In the genomic region with DNA sequence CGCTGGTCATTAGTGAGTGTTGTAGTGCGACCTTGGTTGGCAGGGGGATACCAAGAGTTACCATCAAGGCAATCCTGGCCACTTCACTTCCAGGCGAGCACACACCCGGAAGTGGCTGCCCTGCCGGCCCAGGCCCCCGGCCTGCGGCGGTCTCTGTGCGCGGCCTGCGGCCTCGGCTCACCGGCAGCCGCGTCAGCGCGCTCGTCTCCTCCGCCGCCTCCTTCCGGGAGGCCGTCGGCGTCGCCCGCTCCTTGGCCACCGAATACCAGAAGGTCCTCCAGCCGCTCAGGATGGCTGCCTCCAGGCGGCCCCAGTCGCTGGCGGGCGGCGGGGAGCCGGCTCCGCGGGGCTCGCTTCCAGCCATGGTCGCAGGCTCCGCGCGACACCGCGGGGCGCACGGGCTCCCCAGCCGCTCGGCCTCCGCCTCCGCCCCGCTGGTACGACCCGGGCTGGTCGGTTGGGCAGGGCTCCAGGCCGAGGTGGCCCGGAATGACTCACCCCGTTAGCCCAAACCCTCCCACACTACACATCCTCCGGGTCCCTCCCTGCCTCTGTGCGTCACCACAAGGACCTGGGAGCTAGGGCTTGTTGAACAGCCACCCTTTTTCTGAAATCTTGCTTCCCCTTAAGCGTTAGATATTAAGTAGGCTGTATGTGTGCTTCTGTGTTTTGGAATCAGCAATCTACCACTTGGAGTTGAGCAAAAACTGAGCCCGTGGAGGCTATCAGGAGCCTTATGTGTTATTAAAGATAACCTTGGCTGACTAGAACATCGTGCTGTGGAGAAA, we compare ENCODE assay signal across 8 mouse cellular contexts. TPM values are rescaled to one million over a fixed set of nuclear protein-coding genes. Genes with fewer than 3 reads are reported as not detected.
A peak's percentile ranks its signal among the peaks of the same experiment; 100 is the strongest.
DNase-seq lines count a peak whose midpoint lies in the region; ATAC-seq and TF ChIP-seq lines count a peak whose summit lies in the region.

Gene Fbxo4 (minus strand): TSS at position 513 of the 788 bp plus-strand sequence.

- H3K36me3 ChIP-seq in forebrain, embryonic 14.5 days (ENCODE audit: control insufficient read depth, insufficient read depth, low read length): peaks cover 11% of the 10 kb centered on the region
- no peaks in the 10 kb centered on the region; the same call in 1 of the 2 replicates for H3K36me3 ChIP-seq in liver, embryonic 15.5 days (replicated peaks)
- no peaks in the 10 kb centered on the region for H3K36me3 ChIP-seq in neural tube, embryonic 11.5 days (ENCODE audit: control insufficient read depth, insufficient read depth, low read length)
- no peaks in the 10 kb centered on the region for H3K36me3 ChIP-seq in stomach, postnatal 0 days (ENCODE audit: control insufficient read depth, insufficient read depth, low read length)

- peak; percentile 39 for DNase-seq in ES-CJ7 (ENCODE audit: low read depth, low spot score)
- DNase-seq in cerebellum, adult 11 months: peak; percentile 84
- DNase-seq in forebrain, embryonic 14.5 days (ENCODE audit: low spot score): peak; percentile 58
- DNase-seq in heart, postnatal 10 days: peak; percentile 92
- peak; percentile 85 to 91 for DNase-seq in kidney, postnatal 4 days
- peak; percentile 76 for DNase-seq in neural tube, embryonic 11.5 days (ENCODE audit: low spot score)
- DNase-seq in stomach, postnatal 0 days (ENCODE audit: low spot score): peak; percentile 90

- intact Hi-C loops in heart, postnatal 10 days (cut with DNase I): loop anchor here (1.0 to 5.0 kb wide), 2 partner anchors 16 to 48 kb away; partner anchors contain the start of genes AW549877 and Oxct1

- H3K4me3 ChIP-seq in forebrain, embryonic 14.5 days (ENCODE audit: low read depth, low read length): peak within 1 kb of the TSS; percentile 63
- H3K4me3 ChIP-seq in liver, embryonic 15.5 days (replicated peaks): peak within 1 kb of the TSS; percentile 72
- peak within 1 kb of the TSS; percentile 63 for H3K4me3 ChIP-seq in neural tube, embryonic 11.5 days (ENCODE audit: low read depth, low read length)
- peak within 1 kb of the TSS; percentile 81 for H3K4me3 ChIP-seq in stomach, postnatal 0 days (ENCODE audit: low read depth, low read length)

- no peaks in the 10 kb centered on the region for H3K9me3 ChIP-seq in forebrain, embryonic 14.5 days (replicated peaks; ENCODE audit: control insufficient read depth, low read length)
- no peaks in the 10 kb centered on the region for H3K9me3 ChIP-seq in liver, embryonic 15.5 days (replicated peaks)
- no peaks in the 10 kb centered on the region for H3K9me3 ChIP-seq in neural tube, embryonic 11.5 days (ENCODE audit: control insufficient read depth, low read length)
- H3K9me3 ChIP-seq in stomach, postnatal 0 days (ENCODE audit: control insufficient read depth, low read length): no peaks in the 10 kb centered on the region

- H3K9ac ChIP-seq in forebrain, embryonic 14.5 days (ENCODE audit: low read length): peak within 1 kb of the TSS; percentile 97
- peak within 1 kb of the TSS; percentile 70 for H3K9ac ChIP-seq in liver, embryonic 15.5 days
- peak within 1 kb of the TSS; percentile 93 for H3K9ac ChIP-seq in neural tube, embryonic 11.5 days (ENCODE audit: low read length)
- H3K9ac ChIP-seq in stomach, postnatal 0 days (ENCODE audit: low read length): peak within 1 kb of the TSS; percentile 96

- no peak for TF ChIP-seq EP300 in stomach, postnatal 0 days (optimal IDR thresholded peaks at IDR 0.05)

- no peak for TF ChIP-seq CTCF in stomach, postnatal 0 days (IDR thresholded peaks at IDR 0.05; ENCODE audit: low read depth)

- ATAC-seq in forebrain, embryonic 14.5 days: peak; percentile 94
- peak; percentile 94 for ATAC-seq in liver, embryonic 15.5 days (ENCODE audit: insufficient read depth)
- peak; percentile 94 for ATAC-seq in neural tube, embryonic 11.5 days (ENCODE audit: insufficient read depth, low FRiP score, low TSS enrichment)
- peak; percentile 100 for ATAC-seq in stomach, postnatal 0 days (ENCODE audit: low FRiP score, low TSS enrichment)

- peak within 1 kb of the TSS; percentile 68 for H3K4me2 ChIP-seq in forebrain, embryonic 14.5 days (ENCODE audit: low read length)
- peak within 1 kb of the TSS; percentile 87 for H3K4me2 ChIP-seq in liver, embryonic 15.5 days
- peak within 1 kb of the TSS; percentile 63 for H3K4me2 ChIP-seq in neural tube, embryonic 11.5 days (ENCODE audit: low read depth)
- H3K4me2 ChIP-seq in stomach, postnatal 0 days (replicated peaks; ENCODE audit: low read depth): peak within 1 kb of the TSS; percentile 70

- peak within 1 kb of the TSS; percentile 92 for H3K27ac ChIP-seq in forebrain, embryonic 14.5 days (ENCODE audit: low read depth, low read length)
- peak within 1 kb of the TSS; percentile 85 for H3K27ac ChIP-seq in liver, embryonic 15.5 days (replicated peaks)
- H3K27ac ChIP-seq in neural tube, embryonic 11.5 days (ENCODE audit: low read depth, low read length): peak within 1 kb of the TSS; percentile 89
- H3K27ac ChIP-seq in stomach, postnatal 0 days (replicated peaks): peak within 1 kb of the TSS; percentile 99

- H3K27me3 ChIP-seq in forebrain, embryonic 14.5 days (replicated peaks; ENCODE audit: control insufficient read depth, insufficient read depth, low read length): no peaks in the 10 kb centered on the region
- H3K27me3 ChIP-seq in liver, embryonic 15.5 days: no peaks in the 10 kb centered on the region
- H3K27me3 ChIP-seq in neural tube, embryonic 11.5 days (ENCODE audit: control insufficient read depth, insufficient read depth, low read length): no peaks in the 10 kb centered on the region
- H3K27me3 ChIP-seq in stomach, postnatal 0 days (ENCODE audit: control insufficient read depth, insufficient read depth, low read length): no peaks in the 10 kb centered on the region

- 2% methylated on average over 45 of the region's 61 CpGs for WGBS in forebrain, embryonic 14.5 days
- WGBS in liver, embryonic 15.5 days (ENCODE audit: insufficient replicate concordance): under 1% methylated on average over 61 of the region's 61 CpGs
- 3% methylated on average over 47 of the region's 61 CpGs for WGBS in neural tube, embryonic 11.5 days
- 1% methylated on average over 54 of the region's 61 CpGs for WGBS in stomach, postnatal 0 days

- no peaks in the 10 kb centered on the region for H3K4me1 ChIP-seq in forebrain, embryonic 14.5 days (ENCODE audit: control insufficient read depth, insufficient read depth, low read length)
- H3K4me1 ChIP-seq in liver, embryonic 15.5 days (replicated peaks): peaks cover 16% of the 10 kb centered on the region
- H3K4me1 ChIP-seq in neural tube, embryonic 11.5 days (ENCODE audit: control insufficient read depth, insufficient read depth, low read length): no peaks in the 10 kb centered on the region
- H3K4me1 ChIP-seq in stomach, postnatal 0 days (replicated peaks; ENCODE audit: control insufficient read depth, insufficient read depth): no peaks in the 10 kb centered on the region

RNA-seq across cellular contexts. Expression of gene Fbxo4, which starts in this region (rescaled TPM):
- polyA plus RNA-seq in forebrain, embryonic 14.5 days (2014; fragmentation: Nextera tagmentation; extraction: Ambion mirVana): 7.9 and 8.0 TPM in 2 replicates
- total RNA-seq in heart, postnatal 10 days (2021): 10 to 100 TPM; 10.4 to 13.3 TPM
- 2.9 and 3.2 TPM in 2 replicates for polyA plus RNA-seq in liver, embryonic 15.5 days (2015; fragmentation: Nextera tagmentation; extraction: Ambion mirVana)
- 4.8 and 4.9 TPM in 2 replicates for polyA plus RNA-seq in neural tube, embryonic 11.5 days (2014; fragmentation: Nextera tagmentation; extraction: Ambion mirVana)
- polyA plus RNA-seq in stomach, postnatal 0 days (2015; fragmentation: Nextera tagmentation; extraction: Ambion mirVana): 17.3 and 19.0 TPM in 2 replicates

Comparison
In these comparisons a context has a peak if more than half of its experiments do, and no peak if none do; other contexts are left out.
1. Peak in every context shown above with its lines: DNase-seq, ATAC-seq, H3K4me3 ChIP-seq and H3K27ac ChIP-seq.
2. DNase-seq: peak in every context shown above with its lines; median percentile 92 in heart, postnatal 10 days; 90 in stomach, postnatal 0 days; 88 in kidney, postnatal 4 days; 84 in cerebellum, adult 11 months; 76 in neural tube, embryonic 11.5 days; 58 in forebrain, embryonic 14.5 days; 39 in ES-CJ7.